In genomic region chr3:94506664-94507063, GRCm38 (mm10) we compare ENCODE assay signal across 13 mouse cellular contexts. TPM values are rescaled to one million over a fixed set of nuclear protein-coding genes. Genes with fewer than 3 reads are reported as not detected.
DNase-seq lines count a peak whose midpoint lies in the region; ATAC-seq and TF ChIP-seq lines count a peak whose summit lies in the region.
"Had no signal": no experiment of that assay in that cellular context is flagged by ENCODE, and none has a peak within 500 bp of the region (broad histone marks: within the 10 kb centered on the region; RNA-seq: fewer than 3 reads in every experiment).

No protein-coding gene starts in this region.

- no peak for ATAC-seq in kidney, postnatal 0 days (replicated peaks; ENCODE audit: low FRiP score, low read depth)
- no peak for ATAC-seq in kidney, embryonic 15.5 days (replicated peaks; ENCODE audit: low FRiP score)

- peak; percentile 33; the same call in 1 of the 2 replicates for TF ChIP-seq CTCF in kidney, postnatal 0 days (IDR thresholded peaks at IDR 0.05; ENCODE audit: low read depth)
- TF ChIP-seq CTCF in E14TG2a.4 (conservative IDR thresholded peaks at IDR 0.05; ENCODE audit: low read length): peak; percentile 66
- 0 out of 2 replicates have a peak, but pooled peaks have one; percentile 8 for TF ChIP-seq CTCF in cortical plate, adult 2 months (IDR thresholded peaks at IDR 0.05; ENCODE audit: extremely low read depth, insufficient read depth, low read length)

- WGBS in kidney, postnatal 0 days: 97% methylated on average over 1 of the region's 1 CpGs
- WGBS in kidney, embryonic 15.5 days: 92% methylated on average over 1 of the region's 1 CpGs

- H3K4me3 ChIP-seq in kidney, postnatal 0 days (replicated peaks; ENCODE audit: low read depth, low read length): no peak overlapping the region
- H3K4me3 ChIP-seq in kidney, embryonic 15.5 days (replicated peaks): no peak overlapping the region
- H3K4me3 ChIP-seq in E14TG2a.4 (replicated peaks; ENCODE audit: low read length): no peak overlapping the region
- no peak overlapping the region for H3K4me3 ChIP-seq in cortical plate, adult 2 months (ENCODE audit: insufficient read depth, low read length)
- H3K4me3 ChIP-seq: myocyte had no signal

- no peaks in the 10 kb centered on the region for H3K27me3 ChIP-seq in kidney, postnatal 0 days (ENCODE audit: insufficient read depth, low read length)
- no peaks in the 10 kb centered on the region for H3K27me3 ChIP-seq in kidney, embryonic 15.5 days
- H3K27me3 ChIP-seq in E14TG2a.4 (ENCODE audit: insufficient read depth, low read length): no peaks in the 10 kb centered on the region

- no peak overlapping the region for H3K27ac ChIP-seq in kidney, postnatal 0 days
- no peak overlapping the region for H3K27ac ChIP-seq in kidney, embryonic 15.5 days
- no peak overlapping the region for H3K27ac ChIP-seq in cortical plate, adult 2 months (ENCODE audit: insufficient read depth, low read length)

- peaks cover 24% of the 10 kb centered on the region for H3K36me3 ChIP-seq in kidney, postnatal 0 days (ENCODE audit: insufficient read depth, low read length)
- H3K36me3 ChIP-seq in kidney, embryonic 15.5 days: peaks cover 60% of the 10 kb centered on the region
- H3K36me3 ChIP-seq in E14TG2a.4 (ENCODE audit: insufficient read depth, low read length): peaks cover 59% of the 10 kb centered on the region

- intact Hi-C loops in left cerebral cortex, postnatal 4 days (cut with DNase I): no loop called here

- no peak overlapping the region for H3K9ac ChIP-seq in kidney, postnatal 0 days (ENCODE audit: low read depth, low read length)
- H3K9ac ChIP-seq in kidney, embryonic 15.5 days: no peak overlapping the region

- H3K4me2 ChIP-seq in kidney, postnatal 0 days (ENCODE audit: low read length): no peak overlapping the region
- H3K4me2 ChIP-seq in kidney, embryonic 15.5 days: no peak overlapping the region

- DNase-seq in kidney, postnatal 0 days (ENCODE audit: low spot score): no peak
- DNase-seq in 416B (ENCODE audit: low read depth): peak; percentile 31
- no peak for DNase-seq in spleen, postnatal 14 days (ENCODE audit: low spot score in 2 of 2)
- DNase-seq in left cerebral cortex, postnatal 4 days: no peak
- DNase-seq: kidney, postnatal 10 days; lung, postnatal 4 days had no signal

- no peak for TF ChIP-seq POLR2A in cortical plate, adult 2 months (IDR thresholded peaks at IDR 0.05; ENCODE audit: extremely low read depth, insufficient read depth, low read length)

- no peaks in the 10 kb centered on the region for H3K9me3 ChIP-seq in kidney, postnatal 0 days (replicated peaks; ENCODE audit: low read length)
- no peaks in the 10 kb centered on the region for H3K9me3 ChIP-seq in kidney, embryonic 15.5 days (replicated peaks)
- H3K9me3 ChIP-seq in E14TG2a.4 (ENCODE audit: low read length): no peaks in the 10 kb centered on the region

- no peaks in the 10 kb centered on the region for H3K4me1 ChIP-seq in kidney, postnatal 0 days (replicated peaks; ENCODE audit: insufficient read depth, low read length)
- no peaks in the 10 kb centered on the region for H3K4me1 ChIP-seq in kidney, embryonic 15.5 days
- H3K4me1 ChIP-seq in E14TG2a.4 (replicated peaks; ENCODE audit: low read depth, low read length): no peaks in the 10 kb centered on the region
- H3K4me1 ChIP-seq in cortical plate, adult 2 months (ENCODE audit: control insufficient read depth, insufficient read depth, low read length): no peaks in the 10 kb centered on the region; the same call in 1 of the 2 replicates

RNA-seq across cellular contexts. Expression of gene Riiad1, which starts 26.5 kb away (rescaled TPM):
- polyA plus RNA-seq in kidney, postnatal 0 days (2015; fragmentation: Nextera tagmentation; extraction: Ambion mirVana): 2.0 TPM in 2 replicates
- 1.2 and 2.3 TPM in 2 replicates for polyA plus RNA-seq in kidney, embryonic 15.5 days (2015; fragmentation: Nextera tagmentation; extraction: Ambion mirVana)
- 3.2 and 4.1 TPM in 2 replicates for polyA plus RNA-seq in cortical plate, adult 2 months (2012; rRNA removed)
- total RNA-seq in left cerebral cortex, postnatal 4 days (2021): 1 to 10 TPM; 6.4 to 7.1 TPM
- total RNA-seq: common myeloid progenitor, adult 5-6 weeks; granulocyte monocyte progenitor cell, adult 5-6 weeks; hematopoietic stem cell, adult 5-6 weeks had no signal

RNA-seq across cellular contexts. Expression of gene Celf3, which starts 28.6 kb away (rescaled TPM):
- 0.39 and 0.50 TPM in 2 replicates for polyA plus RNA-seq in kidney, postnatal 0 days (2015; fragmentation: Nextera tagmentation; extraction: Ambion mirVana)
- 2.5 and 5.5 TPM in 2 replicates for polyA plus RNA-seq in kidney, embryonic 15.5 days (2015; fragmentation: Nextera tagmentation; extraction: Ambion mirVana)
- 314 and 357 TPM in 2 replicates for polyA plus RNA-seq in cortical plate, adult 2 months (2012; rRNA removed)
- 100 to 1,000 TPM; 243 to 274 TPM for total RNA-seq in left cerebral cortex, postnatal 4 days (2021)
- total RNA-seq: common myeloid progenitor, adult 5-6 weeks; granulocyte monocyte progenitor cell, adult 5-6 weeks; hematopoietic stem cell, adult 5-6 weeks had no signal

Comparison
In these comparisons a context has a peak if more than half of its experiments do, and no peak if none do; other contexts are left out.
1. CTCF ChIP-seq: peak in every context shown above with its lines; median percentile 66 in E14TG2a.4; 33 in kidney, postnatal 0 days; 8 in cortical plate, adult 2 months.
2. RNA of gene Celf3, which starts 28.6 kb away (polyA plus RNA-seq): 314 to 357 TPM in cortical plate, adult 2 months; 2.5 to 5.5 TPM in kidney, embryonic 15.5 days and 0.39 to 0.50 TPM in kidney, postnatal 0 days; every median in the first group is over 10 times any median in the second.